10 mouse cellular contexts compared by ENCODE assay signal in genomic region chr10:117941266-117941651, GRCm38 (mm10).
A peak's percentile ranks its signal among the peaks of the same experiment; 100 is the strongest.
DNase-seq lines count a peak whose midpoint lies in the region; ATAC-seq and TF ChIP-seq lines count a peak whose summit lies in the region.
"Had no signal": no experiment of that assay in that cellular context is flagged by ENCODE, and none has a peak within 500 bp of the region (broad histone marks: within the 10 kb centered on the region; RNA-seq: fewer than 3 reads in every experiment).

No protein-coding gene starts in this region.

- no peak for TF ChIP-seq POLR2A in heart, adult 2 months (IDR thresholded peaks at IDR 0.05; ENCODE audit: insufficient read depth, low read depth, low read length)
- no peak for TF ChIP-seq POLR2A in bone marrow macrophage, adult 2 months (IDR thresholded peaks at IDR 0.05; ENCODE audit: borderline replicate concordance, low read depth, low read length)

- TF ChIP-seq EP300 in heart, adult 2 months (IDR thresholded peaks at IDR 0.05; ENCODE audit: insufficient read depth, low read depth, low read length), result no peak

- DNase-seq in heart, adult 2 months, result no peak
- no peak for DNase-seq in heart, postnatal 4 days
- no peak for DNase-seq in kidney, postnatal 10 days
- no peak for DNase-seq in urinary bladder, postnatal 36 days (ENCODE audit: low spot score in 2 of 2)
- no peak for DNase-seq in thymus, postnatal 25 days
- DNase-seq: cerebellum, adult 9-11 months had no signal

- WGBS in heart, adult 2 months, result 44% methylated on average over 3 of the region's 3 CpGs
- WGBS in kidney, embryonic 16.5 days, result 44% methylated on average over 3 of the region's 3 CpGs
- WGBS in liver, embryonic 16.5 days (ENCODE audit: insufficient replicate concordance), result 34% methylated on average over 3 of the region's 3 CpGs

- no peak overlapping the region for H3K9ac ChIP-seq in heart, adult 2 months (ENCODE audit: low read depth, low read length)
- 0 out of 2 replicates have a peak overlapping the region, but pooled peaks have one; percentile 1 for H3K9ac ChIP-seq in kidney, embryonic 16.5 days (replicated peaks; ENCODE audit: low read length)
- no peak overlapping the region for H3K9ac ChIP-seq in liver, embryonic 16.5 days (ENCODE audit: low read depth, low read length)
- H3K9ac ChIP-seq: embryonic facial prominence, embryonic 13.5 days had no signal

- H3K4me3 ChIP-seq in heart, adult 2 months, result peak overlapping the region; percentile 34; the same call in 1 of the 2 replicates
- no peak overlapping the region for H3K4me3 ChIP-seq in kidney, embryonic 16.5 days (ENCODE audit: low read length)
- peak overlapping the region; percentile 49 for H3K4me3 ChIP-seq in bone marrow macrophage, adult 2 months (ENCODE audit: insufficient read depth, low read length)
- no peak overlapping the region for H3K4me3 ChIP-seq in liver, embryonic 16.5 days (ENCODE audit: low read depth, low read length)
- H3K4me3 ChIP-seq: embryonic facial prominence, embryonic 13.5 days had no signal

- peaks cover 24% of the 10 kb centered on the region for H3K4me1 ChIP-seq in heart, adult 2 months (ENCODE audit: control insufficient read depth, insufficient read depth, low read length)
- peaks cover 13% of the 10 kb centered on the region for H3K4me1 ChIP-seq in kidney, embryonic 16.5 days (ENCODE audit: insufficient read depth, low read length)
- H3K4me1 ChIP-seq in bone marrow macrophage, adult 2 months (ENCODE audit: control insufficient read depth, insufficient read depth, low read length), result peaks cover 18% of the 10 kb centered on the region
- no peaks in the 10 kb centered on the region for H3K4me1 ChIP-seq in liver, embryonic 16.5 days (ENCODE audit: control insufficient read depth, low read depth, low read length)

- peak overlapping the region; percentile 40 for H3K4me2 ChIP-seq in kidney, embryonic 16.5 days (replicated peaks; ENCODE audit: low read depth, low read length)
- H3K4me2 ChIP-seq in liver, embryonic 16.5 days (ENCODE audit: low read depth, low read length), result 0 out of 2 replicates have a peak overlapping the region, but pooled peaks have one; percentile 16
- H3K4me2 ChIP-seq: embryonic facial prominence, embryonic 13.5 days had no signal

- intact Hi-C loops in heart, adult 2 months (cut with DNase I), result loop anchor here (2.0 to 5.0 kb wide), 2 partner anchors 94 to 108 kb away; partner anchors contain the start of gene Rap1b

- no peak for ATAC-seq in kidney, embryonic 16.5 days (ENCODE audit: low FRiP score, low TSS enrichment)
- no peak for ATAC-seq in liver, embryonic 16.5 days (ENCODE audit: low read depth)

- TF ChIP-seq CTCF in heart, adult 2 months (IDR thresholded peaks at IDR 0.05), result no peak
- TF ChIP-seq CTCF in bone marrow macrophage, adult 2 months (IDR thresholded peaks at IDR 0.05; ENCODE audit: low read depth, low read length), result no peak

- H3K27me3 ChIP-seq in heart, adult 2 months (ENCODE audit: control insufficient read depth, insufficient read depth, low read length), result no peaks in the 10 kb centered on the region
- no peaks in the 10 kb centered on the region for H3K27me3 ChIP-seq in kidney, embryonic 16.5 days (ENCODE audit: insufficient read depth, low read length)
- H3K27me3 ChIP-seq in liver, embryonic 16.5 days (ENCODE audit: control insufficient read depth, insufficient read depth, low read depth, low read length), result no peaks in the 10 kb centered on the region
- H3K27me3 ChIP-seq: embryonic facial prominence, embryonic 13.5 days had no signal

- peaks cover 16% of the 10 kb centered on the region for H3K36me3 ChIP-seq in heart, adult 2 months (ENCODE audit: control insufficient read depth, insufficient read depth, low read length)
- H3K36me3 ChIP-seq in kidney, embryonic 16.5 days (ENCODE audit: insufficient read depth, low read length), result no peaks in the 10 kb centered on the region
- no peaks in the 10 kb centered on the region for H3K36me3 ChIP-seq in liver, embryonic 16.5 days (ENCODE audit: control insufficient read depth, insufficient read depth)
- H3K36me3 ChIP-seq: embryonic facial prominence, embryonic 13.5 days had no signal

- no peaks in the 10 kb centered on the region for H3K79me2 ChIP-seq in heart, adult 2 months (replicated peaks; ENCODE audit: control insufficient read depth, insufficient read depth, low read length)

- H3K27ac ChIP-seq in heart, adult 2 months, result peak overlapping the region; percentile 92
- peak overlapping the region; percentile 61; the same call in 1 of the 2 replicates for H3K27ac ChIP-seq in kidney, embryonic 16.5 days (ENCODE audit: low read length)
- peak overlapping the region; percentile 83 for H3K27ac ChIP-seq in bone marrow macrophage, adult 2 months (ENCODE audit: insufficient read depth, low read depth, low read length)
- no peak overlapping the region for H3K27ac ChIP-seq in liver, embryonic 16.5 days (ENCODE audit: low read length)
- H3K27ac ChIP-seq: embryonic facial prominence, embryonic 13.5 days had no signal

- no peaks in the 10 kb centered on the region for H3K9me3 ChIP-seq in kidney, embryonic 16.5 days (ENCODE audit: low read length)
- no peaks in the 10 kb centered on the region for H3K9me3 ChIP-seq in liver, embryonic 16.5 days (replicated peaks; ENCODE audit: control insufficient read depth, low read length)
- H3K9me3 ChIP-seq: embryonic facial prominence, embryonic 13.5 days had no signal

Comparison
In these comparisons a context has a peak if more than half of its experiments do, and no peak if none do; other contexts are left out.
1. H3K4me3 ChIP-seq: peak in heart, adult 2 months (single experiment) and bone marrow macrophage, adult 2 months (single experiment); none in kidney, embryonic 16.5 days (single experiment) and liver, embryonic 16.5 days (single experiment).